Mouse (Mus musculus) naive thymus-derived CD4-positive, alpha-beta T cell, adult 2 months (primary cell): ENCODE data around the gene Cdrt4.

ENCODE experiments used
- DNase-seq: peaks from one replicate; pipeline ENCODE4 v3.0.0-alpha.2; 2011; ENCODE audit warnings: low read depth

Cdrt4 gene

DNA sequence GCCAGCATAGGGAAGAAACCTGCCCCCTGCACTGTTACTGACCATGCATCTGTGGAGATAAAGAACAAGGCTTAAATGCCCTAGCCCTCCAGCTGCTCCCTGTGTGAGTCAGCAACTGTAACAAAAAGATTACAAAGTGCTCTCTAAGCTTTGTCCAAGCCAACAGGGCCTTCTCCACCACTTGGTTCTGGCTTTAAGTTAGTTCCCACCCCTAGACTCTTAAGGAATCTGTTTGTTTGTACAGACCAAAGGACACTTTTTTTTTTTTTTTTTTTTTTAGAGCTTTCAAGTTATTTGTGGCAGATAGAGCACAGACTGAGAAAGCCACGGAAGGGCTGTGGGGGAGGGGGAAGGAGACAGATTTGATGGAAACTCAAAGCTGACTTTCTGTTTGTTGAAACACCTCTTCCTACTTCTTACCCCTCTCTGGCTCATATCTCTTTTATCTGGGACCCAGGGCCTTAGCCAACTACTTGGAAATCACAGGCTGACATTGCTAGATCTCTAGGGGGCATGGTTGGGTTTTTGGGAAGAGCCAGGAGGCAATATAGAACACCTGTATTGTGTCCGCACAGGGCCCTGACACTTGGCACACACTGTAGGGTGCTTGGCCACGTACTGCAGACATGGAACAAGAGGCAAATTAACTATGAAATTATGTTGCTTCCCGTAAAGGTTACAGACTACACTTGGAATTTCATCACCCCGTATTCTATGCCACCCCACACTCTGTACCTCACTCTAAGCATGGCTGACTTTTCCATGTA lies 44.9 kb downstream of the Cdrt4 start:
- DNase-seq = no peak

DNA sequence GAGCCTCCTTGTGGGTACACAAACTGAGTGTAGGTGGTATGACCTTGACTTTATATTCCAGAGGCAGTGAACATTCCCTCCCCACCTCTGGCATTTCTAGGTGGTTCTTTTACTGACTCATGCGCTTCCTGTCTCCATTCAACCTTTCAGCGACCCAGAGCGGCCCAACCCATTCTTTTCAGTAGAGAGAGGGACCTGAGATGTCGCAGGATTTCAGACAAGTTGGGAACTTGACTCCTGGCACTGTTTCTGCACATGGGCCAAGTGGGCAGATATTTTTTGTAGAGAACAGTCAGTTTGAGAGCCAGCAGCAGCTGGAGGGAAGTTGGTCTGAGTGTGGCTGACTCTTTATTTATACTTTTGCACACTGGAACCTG lies 45.5 kb downstream of the Cdrt4 start:
- no peak for DNase-seq

- no peak for DNase-seq
Observed at GRCm38 (mm10) chr11:62997039-62997717, 46.2 kb downstream of the Cdrt4 start.

- DNase-seq = no peak
Observed at GRCm38 (mm10) chr11:62997718-62998281, 46.8 kb downstream of the Cdrt4 start.

DNA sequence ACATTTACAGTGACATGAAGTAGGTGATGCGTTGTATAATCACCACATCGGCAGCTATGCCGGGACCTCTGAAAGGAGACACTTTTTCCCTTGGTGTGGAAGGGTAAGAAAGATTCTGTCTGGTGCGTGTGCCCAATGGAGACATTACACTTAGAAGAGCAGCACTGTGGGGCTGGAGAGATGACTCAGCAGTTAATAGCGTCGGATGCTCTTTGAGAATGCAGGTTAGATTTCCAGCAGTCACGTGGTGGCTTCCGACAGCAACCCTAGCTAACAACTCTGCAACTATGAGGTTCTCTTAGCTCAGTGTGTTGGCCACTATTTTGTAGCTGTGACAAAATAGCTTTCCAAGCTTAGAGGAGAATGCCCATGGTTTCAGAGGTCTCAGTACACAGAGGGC lies 49.1 kb downstream of the Cdrt4 start:
- DNase-seq = no peak

GRCm38 (mm10) chr11:63004617-63005016 lies 53.6 kb downstream of the Cdrt4 start:
- no peak for DNase-seq

GRCm38 (mm10) chr11:63007376-63007775 lies 56.4 kb downstream of the Cdrt4 start:
- DNase-seq = no peak

DNA sequence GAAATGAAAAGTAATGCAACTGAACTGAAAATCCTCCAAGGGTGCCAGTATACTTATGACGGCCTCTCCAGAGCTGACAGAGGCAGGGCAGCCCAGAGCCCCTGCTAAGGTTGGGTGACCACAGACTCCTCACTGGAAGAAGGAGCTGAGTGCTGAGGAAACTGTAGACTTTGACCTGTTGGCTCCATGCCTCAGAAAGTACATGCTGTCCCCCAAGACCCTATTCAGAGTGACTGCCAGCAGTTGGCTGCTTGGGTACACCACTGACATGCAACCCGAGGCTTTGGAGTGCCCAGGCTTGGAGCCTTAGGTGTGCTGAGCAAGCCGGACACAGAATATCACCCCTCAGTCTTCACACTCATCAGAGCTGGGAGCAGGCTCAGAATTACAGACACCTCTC lies 57.0 kb downstream of the Cdrt4 start:
- DNase-seq = no peak

GRCm38 (mm10) chr11:63009761-63010160 lies 58.8 kb downstream of the Cdrt4 start:
- DNase-seq = no peak

DNA sequence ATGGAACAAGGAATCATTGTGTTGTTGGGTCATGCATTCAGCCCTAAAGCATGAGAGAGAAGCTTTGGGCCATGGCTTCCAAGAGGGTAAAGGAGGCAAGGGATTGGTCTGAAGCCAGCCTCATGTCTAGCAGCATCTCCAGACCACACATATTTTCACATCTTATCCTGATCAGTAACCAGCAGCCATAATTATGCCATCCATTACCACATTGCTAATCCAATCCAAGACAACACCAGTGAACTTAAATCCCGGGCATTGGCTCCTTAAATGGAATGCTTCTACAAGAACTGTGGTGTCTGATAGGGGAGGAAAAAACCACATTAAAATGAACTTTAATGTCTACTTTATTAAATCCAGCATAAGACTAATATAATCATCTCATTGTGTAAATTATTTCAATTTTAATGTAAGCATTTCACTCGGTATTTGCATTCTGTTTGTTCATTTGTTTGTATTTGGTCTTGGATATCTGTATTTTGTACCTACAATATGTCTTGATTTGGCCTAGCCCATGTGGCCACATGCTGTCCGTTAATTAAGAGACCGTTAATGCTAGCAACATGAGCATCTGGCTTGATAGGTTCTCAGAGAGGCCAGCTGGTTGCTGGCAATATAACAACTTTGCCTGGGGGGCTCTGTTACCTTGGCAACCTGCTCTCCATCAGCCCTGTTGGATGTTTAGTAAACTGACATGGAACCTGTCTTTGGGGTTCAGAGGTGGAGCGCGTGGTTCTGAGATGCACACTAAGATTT lies 66.5 kb downstream of the Cdrt4 start:
- DNase-seq = no peak

- DNase-seq = no peak
Observed at GRCm38 (mm10) chr11:63018083-63018622, 67.2 kb downstream of the Cdrt4 start.

DNA sequence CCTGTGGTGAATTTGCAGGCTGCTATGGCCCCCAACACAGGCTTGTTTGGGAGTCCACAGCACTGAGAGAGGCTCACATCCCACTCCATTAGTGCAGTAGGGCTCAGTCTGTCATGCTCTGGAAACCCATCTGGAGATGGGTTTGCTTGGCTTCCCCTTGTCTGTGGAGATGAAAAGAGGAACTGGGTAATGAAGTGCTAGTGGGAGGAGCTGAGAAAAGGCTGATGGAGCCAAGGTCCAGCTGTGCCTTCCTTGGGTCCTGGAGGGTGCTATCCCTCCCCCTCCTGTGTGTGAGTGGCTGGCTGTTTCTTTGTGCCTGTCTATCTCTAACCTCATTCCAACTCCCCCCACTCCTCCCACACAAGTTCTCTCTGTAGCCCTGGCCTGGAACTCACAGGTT lies 69.6 kb downstream of the Cdrt4 start:
- no peak for DNase-seq

GRCm38 (mm10) chr11:63021141-63021806 lies 70.3 kb downstream of the Cdrt4 start:
- no peak for DNase-seq

- no peak for DNase-seq
Observed at GRCm38 (mm10) chr11:63023461-63023860, 72.5 kb downstream of the Cdrt4 start.

- no peak for DNase-seq
Observed at GRCm38 (mm10) chr11:63024136-63024535, 73.1 kb downstream of the Cdrt4 start.

DNA sequence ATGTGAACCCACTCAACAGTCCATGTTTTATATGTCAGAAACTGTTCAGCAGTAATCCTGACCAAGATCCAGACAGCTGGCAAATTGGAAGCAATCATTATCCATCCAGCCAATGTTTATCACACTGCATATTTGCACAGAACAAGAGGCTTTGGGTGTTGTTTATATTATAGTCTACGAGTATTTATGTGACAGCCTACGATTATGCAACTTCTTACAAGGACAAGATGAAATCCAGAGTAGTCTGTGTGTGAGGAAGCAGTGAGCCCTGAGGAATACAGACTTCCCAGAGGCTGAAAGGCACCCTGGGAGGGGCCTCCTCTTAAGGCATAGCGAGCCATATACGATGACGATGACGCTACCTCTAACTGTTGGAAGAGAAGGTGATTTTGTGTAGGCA lies 74.5 kb downstream of the Cdrt4 start:
- no peak for DNase-seq

DNA sequence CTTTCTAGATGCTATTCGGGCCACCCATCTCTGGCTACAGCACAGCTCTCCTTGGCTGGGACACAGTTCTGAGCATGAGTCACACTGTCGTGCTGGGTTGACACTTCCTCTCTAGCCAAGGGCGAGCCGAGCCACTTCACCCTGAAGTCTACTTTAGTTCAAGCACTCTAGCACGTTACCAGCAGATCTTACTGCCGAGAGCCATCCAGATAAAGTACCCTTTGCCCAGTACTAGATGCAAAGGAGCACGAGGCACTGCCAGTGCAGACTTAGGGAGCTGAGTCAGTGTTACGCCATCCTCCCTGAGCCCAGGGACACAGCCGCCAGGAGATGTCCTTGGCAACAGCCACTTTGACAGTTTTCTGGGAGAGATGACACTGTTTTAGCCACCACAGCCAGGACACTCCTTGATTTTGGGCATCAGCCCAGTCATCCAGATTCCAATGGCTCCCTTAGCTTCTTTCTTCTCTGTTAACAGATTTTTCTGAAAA lies 75.7 kb downstream of the Cdrt4 start:
- DNase-seq = no peak

- DNase-seq = no peak
Observed at GRCm38 (mm10) chr11:63028131-63028530, 77.1 kb downstream of the Cdrt4 start.

- no peak for DNase-seq
Observed at GRCm38 (mm10) chr11:63029148-63029714, 78.2 kb downstream of the Cdrt4 start.

DNA sequence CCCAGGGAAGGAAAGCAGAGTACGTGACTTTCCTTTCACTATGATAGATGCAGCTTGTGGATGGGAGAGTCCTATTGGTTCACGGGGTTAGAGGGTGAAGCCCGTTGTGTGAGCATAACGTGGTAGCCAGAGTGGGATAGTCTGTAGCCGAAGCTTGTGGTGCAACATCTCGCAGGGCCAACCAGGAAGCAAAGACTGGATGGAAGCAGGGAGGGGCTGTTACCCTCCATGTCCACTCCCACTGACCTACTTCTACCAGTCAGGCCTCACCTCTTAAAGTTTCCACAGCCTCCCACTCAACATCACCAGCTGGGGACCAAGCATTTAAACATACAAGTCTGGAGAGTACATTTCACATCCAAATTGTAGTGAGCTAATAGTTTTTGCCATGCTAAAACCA lies 78.7 kb downstream of the Cdrt4 start:
- DNase-seq = no peak
